Mouse (Mus musculus): ENCODE measurements at regions not wholly inside any gene's neighbourhood (a gene's known extent, or its start where the extent isn't known, plus 50 kb on each side); places are given as distances from the start of the nearest gene placed in this dataset.

- DNase-seq: no peak
Observed at GRCm38 (mm10) chrX:16421159-16421558, 101.5 kb upstream of the Cypt1 start.

GRCm38 (mm10) chrX:16421663-16422062 lies 101.0 kb upstream of the Cypt1 start:
- no peak for DNase-seq

GRCm38 (mm10) chrX:16438088-16438487 lies 84.6 kb upstream of the Cypt1 start:
- DNase-seq: no peak

- DNase-seq: peak; percentile 6
Observed at GRCm38 (mm10) chrX:16450496-16451078, 72.1 kb upstream of the Cypt1 start.

Measured in right cerebral cortex, postnatal 25 days (tissue).